Mouse (Mus musculus) left cerebral cortex, postnatal 4 days (tissue): ENCODE measurements around the gene Neil1. TPM values are rescaled to one million over a fixed set of nuclear protein-coding genes. Genes with fewer than 3 reads are reported as not detected.

ENCODE experiments used
- DNase-seq: peaks from one replicate; pipeline ENCODE4 v3.0.0-alpha.2; 2022
- intact Hi-C: fragments of 180-260 bp; cut with DNase I; formaldehyde crosslinking; loops from one replicate; pipeline ENCODE4 v1.15.1; 2025
- total RNA-seq, 2 experiments: library from RNA; stranded (reverse); gene quantifications; 2 replicates each; pipeline ENCODE4 v1.2.3; 2021

Gene Neil1
- total RNA-seq, 2 experiments from 2014 or later = 7.6 to 8.8 TPM

DNA sequence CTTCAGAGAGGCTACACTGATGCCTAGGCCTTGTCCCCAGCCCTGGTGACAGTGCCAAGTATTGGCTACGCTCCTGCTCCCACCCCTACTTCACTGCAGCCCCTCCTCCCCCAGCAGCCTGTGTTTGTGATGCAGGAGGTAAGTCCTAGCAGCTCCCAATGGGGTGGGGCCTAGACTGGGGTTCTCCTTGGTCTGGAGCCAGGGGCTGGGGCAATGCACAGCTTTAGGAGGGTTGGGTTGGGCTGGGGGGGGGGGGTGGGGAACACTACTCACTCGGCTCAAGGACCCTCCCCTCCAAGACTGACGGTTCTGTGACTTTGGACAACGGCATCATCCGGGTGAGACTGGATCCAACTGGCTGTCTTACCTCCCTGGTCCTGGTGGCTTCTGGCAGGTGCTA, 8.5 kb downstream of the Neil1 start:
- no peak for DNase-seq
- intact Hi-C loops = loop anchor here (10.0 kb wide), 1 partner anchor 245 kb away; no protein-coding TSS in a partner anchor

GRCm38 (mm10) chr9:57139110-57139509, 9.0 kb downstream of the Neil1 start:
- DNase-seq = no peak
- intact Hi-C loops = loop anchor here (10.0 kb wide), 1 partner anchor 244 kb away; no protein-coding TSS in a partner anchor

DNA sequence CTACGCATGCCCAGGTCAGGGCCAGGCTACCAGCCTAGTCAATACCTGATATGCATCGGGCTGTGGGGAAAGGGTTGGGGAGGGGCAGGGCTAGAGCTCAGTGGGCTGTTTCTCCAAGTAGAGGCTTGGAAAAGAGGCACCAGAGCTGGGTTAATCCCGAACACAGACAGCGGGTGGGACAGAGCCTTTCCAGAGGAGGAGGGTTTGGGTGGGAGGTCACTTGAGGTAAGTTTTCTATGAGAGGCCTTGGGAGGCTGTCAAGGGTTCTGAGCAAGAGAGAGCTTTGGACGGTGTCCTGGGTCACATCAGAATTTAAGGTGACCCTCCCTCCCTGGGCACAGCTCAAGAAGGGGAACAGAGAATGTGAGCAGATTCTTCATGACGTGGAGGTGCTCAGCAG, 9.6 kb downstream of the Neil1 start:
- DNase-seq = no peak
- intact Hi-C loops = loop anchor here (10.0 kb wide), 1 partner anchor 244 kb away; no protein-coding TSS in a partner anchor

DNA sequence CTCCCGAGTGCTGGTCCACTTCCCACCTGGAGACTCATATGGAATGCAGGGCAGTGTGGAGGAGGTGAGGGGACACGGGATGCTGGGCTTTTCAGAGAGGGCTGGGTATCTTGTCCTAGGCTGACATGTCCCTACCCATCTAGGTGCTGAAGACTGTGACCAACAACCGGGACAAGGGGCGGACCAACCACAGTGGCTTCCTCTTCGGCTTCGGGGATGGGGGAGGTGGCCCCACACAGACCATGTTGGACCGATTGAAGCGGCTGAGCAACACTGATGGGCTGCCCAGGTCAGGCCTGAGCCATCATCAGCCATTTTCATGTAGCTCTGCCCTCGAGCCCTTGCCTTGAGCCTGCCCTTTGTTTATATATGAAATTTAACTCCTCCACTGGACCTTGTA, 10.3 kb downstream of the Neil1 start:
- intact Hi-C loops = loop anchor here (10.0 kb wide), 1 partner anchor 243 kb away; no protein-coding TSS in a partner anchor
- DNase-seq = no peak

- no peak for DNase-seq
- intact Hi-C loops = loop anchor here (10.0 kb wide), 1 partner anchor 242 kb away; no protein-coding TSS in a partner anchor
These were observed 10.9 kb downstream of the Neil1 start for GRCm38 (mm10) chr9:57137246-57137645.

GRCm38 (mm10) chr9:57130577-57131433, 17.3 kb downstream of the Neil1 start, which contains the start of gene Man2c1:
Man2c1 (plus strand) TSS chr9:57130690.
- peak; percentile 95 for DNase-seq
- intact Hi-C loops = loop anchor here (10.0 kb wide), 1 partner anchor 236 kb away; no protein-coding TSS in a partner anchor

DNA sequence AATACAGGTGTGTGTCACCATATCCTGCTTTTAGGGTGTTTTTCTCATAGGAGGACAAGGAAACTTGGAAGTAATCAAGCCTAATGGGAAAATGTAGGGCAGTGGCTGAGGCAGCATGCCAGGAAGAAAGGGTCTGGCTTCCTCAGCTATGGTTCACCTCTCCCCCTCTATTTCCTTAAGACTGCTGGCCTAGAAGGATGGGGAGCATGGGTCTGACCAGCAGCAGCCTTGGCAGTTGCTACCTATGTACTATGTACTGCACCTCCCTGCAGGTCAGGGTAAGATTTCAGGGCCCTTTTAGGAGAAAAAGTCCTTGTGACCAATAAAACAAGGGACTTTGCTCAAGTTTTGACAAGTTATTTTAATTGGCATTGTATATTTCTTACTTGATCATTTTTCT, 18.5 kb downstream of the Neil1 start:
- intact Hi-C loops = loop anchor here (10.0 kb wide), 1 partner anchor 235 kb away; no protein-coding TSS in a partner anchor
- no peak for DNase-seq

GRCm38 (mm10) chr9:57117261-57117755, 30.8 kb downstream of the Neil1 start:
- DNase-seq = no peak

More at GRCm38 (mm10) chr9:57117261-57117755, 30.8 kb downstream of the Neil1 start:
- intact Hi-C loops = no loop called here

Other genes starting within 250 kb of the Neil1 start
- 1 to 10 TPM; 3.1 to 3.8 TPM for gene Snx33, start 219.9 kb downstream of the Neil1 start, total RNA-seq
- 10 to 100 TPM; 52.1 to 53.0 TPM for gene Imp3, start 210.8 kb downstream of the Neil1 start, total RNA-seq
- gene Snupn, start 197.4 kb downstream of the Neil1 start, total RNA-seq = 10 to 100 TPM; 16.7 to 16.9 TPM
- gene Ptpn9, start 153.4 kb downstream of the Neil1 start, total RNA-seq = 10 to 100 TPM; 39.2 to 41.3 TPM
- gene Sin3a, start 76.3 kb downstream of the Neil1 start, total RNA-seq = 10 to 100 TPM; 42.4 to 45.8 TPM
- 100 to 1,000 TPM; 190 to 207 TPM for gene Man2c1, start 17.6 kb downstream of the Neil1 start, total RNA-seq
- gene Commd4, start 10.0 kb upstream of the Neil1 start, total RNA-seq = 100 to 1,000 TPM in 1 of 2 experiments, 10 to 100 TPM in 1; 99.8 to 101 TPM
- gene Trcg1, start 88.3 kb upstream of the Neil1 start, total RNA-seq = not detected
- gene 1700017B05Rik, start 114.3 kb upstream of the Neil1 start, total RNA-seq = 10 to 100 TPM; 10.3 to 11.3 TPM